Comparison of ENCODE assay signal across 16 mouse cellular contexts in genomic region chr6:108876486-108876885, GRCm38 (mm10). TPM values are rescaled to one million over a fixed set of nuclear protein-coding genes. Genes with fewer than 3 reads are reported as not detected.
A peak's percentile ranks its signal among the peaks of the same experiment; 100 is the strongest.
DNase-seq lines count a peak whose midpoint lies in the region; ATAC-seq and TF ChIP-seq lines count a peak whose summit lies in the region.
"Had no signal": no experiment of that assay in that cellular context is flagged by ENCODE, and none has a peak within 500 bp of the region (broad histone marks: within the 10 kb centered on the region; RNA-seq: fewer than 3 reads in every experiment).

No protein-coding gene starts in this region.

- peak; percentile 82 for DNase-seq in heart, adult 11 months
- DNase-seq in heart, postnatal 14 days, result no peak
- DNase-seq in kidney, adult 2 months, result peak; percentile 67
- no peak for DNase-seq in kidney, adult 8-10 months
- DNase-seq in midbrain, embryonic 14.5 days, result peak; percentile 5
- no peak for DNase-seq in B cell, adult 2 months
- DNase-seq in cerebellum, adult 9-11 months, result no peak
- DNase-seq: cerebellum, adult 9-10 months; gastrocnemius, postnatal 36 days; liver; liver, postnatal 0 days; right cerebral cortex, adult 18-20 months had no signal

- no peak for ATAC-seq in midbrain, embryonic 14.5 days (ENCODE audit: low FRiP score, low TSS enrichment)
- ATAC-seq in midbrain, embryonic 15.5 days (replicated peaks), result no peak
- ATAC-seq: liver, postnatal 0 days; Patski had no signal

- H3K4me1 ChIP-seq in kidney, adult 2 months (ENCODE audit: control insufficient read depth, insufficient read depth, low read length), result no peaks in the 10 kb centered on the region
- H3K4me1 ChIP-seq in midbrain, embryonic 14.5 days (ENCODE audit: control insufficient read depth, insufficient read depth, low read length), result peaks cover 4% of the 10 kb centered on the region; the same call in 1 of the 2 replicates
- peaks cover 2% of the 10 kb centered on the region; the same call in 1 of the 2 replicates for H3K4me1 ChIP-seq in midbrain, embryonic 15.5 days

- intact Hi-C loops in heart, postnatal 14 days (cut with DNase I), result loop anchor here (5.0 kb wide), 1 partner anchor 276 kb away; no protein-coding TSS in a partner anchor

- 58% methylated on average over 2 of the region's 2 CpGs for WGBS in kidney, adult 2 months
- 15% methylated on average over 2 of the region's 2 CpGs for WGBS in midbrain, embryonic 14.5 days
- 33% methylated on average over 2 of the region's 2 CpGs for WGBS in midbrain, embryonic 15.5 days

- no peaks in the 10 kb centered on the region for H3K27me3 ChIP-seq in kidney, adult 2 months (replicated peaks; ENCODE audit: control insufficient read depth, insufficient read depth, low read length)
- H3K27me3 ChIP-seq in midbrain, embryonic 14.5 days (ENCODE audit: control insufficient read depth, insufficient read depth, low read length), result no peaks in the 10 kb centered on the region
- H3K27me3 ChIP-seq in midbrain, embryonic 15.5 days (replicated peaks), result no peaks in the 10 kb centered on the region
- H3K27me3 ChIP-seq: hindbrain, embryonic 12.5 days had no signal

- H3K27ac ChIP-seq in kidney, adult 2 months (ENCODE audit: insufficient read depth, low read depth, low read length), result no peak overlapping the region
- no peak overlapping the region for H3K27ac ChIP-seq in midbrain, embryonic 14.5 days (replicated peaks; ENCODE audit: low read depth, low read length)
- no peak overlapping the region for H3K27ac ChIP-seq in midbrain, embryonic 15.5 days
- H3K27ac ChIP-seq: forebrain, embryonic 10.5 days; hindbrain, embryonic 12.5 days had no signal

- no peak for TF ChIP-seq CTCF in kidney, adult 2 months (conservative IDR thresholded peaks at IDR 0.05; ENCODE audit: insufficient read depth, insufficient read length, low read depth, low read length)

- no peak overlapping the region for H3K4me2 ChIP-seq in midbrain, embryonic 14.5 days (ENCODE audit: low read length)
- no peak overlapping the region for H3K4me2 ChIP-seq in midbrain, embryonic 15.5 days

- H3K4me3 ChIP-seq in kidney, adult 2 months (ENCODE audit: insufficient read depth, low read depth, low read length), result no peak overlapping the region
- no peak overlapping the region for H3K4me3 ChIP-seq in midbrain, embryonic 14.5 days (replicated peaks; ENCODE audit: low read depth, low read length)
- H3K4me3 ChIP-seq in midbrain, embryonic 15.5 days, result no peak overlapping the region
- H3K4me3 ChIP-seq: forebrain, embryonic 10.5 days; hindbrain, embryonic 12.5 days had no signal

- no peak for TF ChIP-seq POLR2A in kidney, adult 2 months (IDR thresholded peaks at IDR 0.05; ENCODE audit: low read depth, low read length)

- no peaks in the 10 kb centered on the region for H3K9me3 ChIP-seq in midbrain, embryonic 14.5 days (ENCODE audit: control insufficient read depth, low read length)
- no peaks in the 10 kb centered on the region for H3K9me3 ChIP-seq in midbrain, embryonic 15.5 days
- H3K9me3 ChIP-seq: hindbrain, embryonic 12.5 days had no signal

- no peaks in the 10 kb centered on the region for H3K36me3 ChIP-seq in kidney, adult 2 months (ENCODE audit: control insufficient read depth, insufficient read depth, low read length)
- H3K36me3 ChIP-seq in midbrain, embryonic 14.5 days (ENCODE audit: control insufficient read depth, insufficient read depth, low read length), result no peaks in the 10 kb centered on the region
- no peaks in the 10 kb centered on the region for H3K36me3 ChIP-seq in midbrain, embryonic 15.5 days (replicated peaks)
- H3K36me3 ChIP-seq: forebrain, embryonic 10.5 days; hindbrain, embryonic 12.5 days had no signal

- H3K9ac ChIP-seq in midbrain, embryonic 14.5 days (replicated peaks; ENCODE audit: low read length), result no peak overlapping the region
- no peak overlapping the region for H3K9ac ChIP-seq in midbrain, embryonic 15.5 days
- H3K9ac ChIP-seq: hindbrain, embryonic 12.5 days; liver, postnatal 0 days had no signal

RNA-seq across cellular contexts. Expression of gene Edem1, which starts 48.0 kb away (rescaled TPM):
- 10 to 100 TPM; 14.8 to 30.7 TPM for total RNA-seq in heart, postnatal 14 days (2021)
- polyA plus RNA-seq in kidney, adult 2 months (2012; rRNA removed), result 17.8 and 18.4 TPM in 2 replicates
- 7.3 and 8.3 TPM in 2 replicates for polyA plus RNA-seq in midbrain, embryonic 14.5 days (2014; fragmentation: Nextera tagmentation; extraction: Ambion mirVana)
- 4.5 and 6.5 TPM in 2 replicates for polyA plus RNA-seq in midbrain, embryonic 15.5 days (2015; fragmentation: Nextera tagmentation; extraction: Ambion mirVana)

Comparison
In these comparisons a context has a peak if more than half of its experiments do, and no peak if none do; other contexts are left out.
1. DNase-seq: peak in heart, adult 11 months (single experiment), kidney, adult 2 months (single experiment) and midbrain, embryonic 14.5 days (single experiment); none in heart, postnatal 14 days (0 of 2), kidney, adult 8-10 months (0 of 2), B cell, adult 2 months (0 of 2) and cerebellum, adult 9-11 months (single experiment).